Mouse (Mus musculus) intestine, embryonic 15.5 days (tissue): Measurements from ENCODE around the gene Ecm2. TPM values are rescaled to one million over a fixed set of nuclear protein-coding genes. Genes with fewer than 3 reads are reported as not detected.

Experiments
- ATAC-seq: fragments of 200-750 bp; cut with Nextera tagmentation; 2 replicates; pipeline ENCODE4 v1.8.0; 2017; ENCODE audit warnings: moderate TSS enrichment, moderate library complexity
- H3K27ac ChIP-seq: fragments of 300-500 bp; sonication (generic); 2 replicates; pipeline ENCODE4 v1.5.1; 2015; ENCODE audit warnings: mild to moderate bottlenecking, inconsistent platforms
- H3K27me3 ChIP-seq: fragments of 300-500 bp; sonication (generic); replicated peaks from 2 replicates; pipeline ENCODE4 v1.6.1; 2015; ENCODE audit warnings: inconsistent platforms
- H3K36me3 ChIP-seq: fragments of 300-500 bp; sonication (generic); 2 replicates; pipeline ENCODE4 v1.6.1; 2015; ENCODE audit warnings: inconsistent platforms
- H3K4me1 ChIP-seq: fragments of 300-500 bp; sonication (generic); replicated peaks from 2 replicates; pipeline ENCODE4 v1.6.1; 2015; ENCODE audit warnings: inconsistent platforms
- H3K4me2 ChIP-seq: fragments of 300-500 bp; sonication (generic); replicated peaks from 2 replicates; pipeline ENCODE4 v1.6.1; 2015; ENCODE audit warnings: mild to moderate bottlenecking, inconsistent platforms
- H3K4me3 ChIP-seq: fragments of 300-500 bp; sonication (generic); replicated peaks from 2 replicates; pipeline ENCODE4 v1.5.1; 2015; ENCODE audit warnings: inconsistent platforms
- H3K9ac ChIP-seq: fragments of 300-500 bp; sonication (generic); 2 replicates; pipeline ENCODE4 v1.6.1; 2015; ENCODE audit warnings: inconsistent platforms
- H3K9me3 ChIP-seq: fragments of 300-500 bp; sonication (generic); 2 replicates; pipeline ENCODE4 v1.6.1; 2016; ENCODE audit warnings: inconsistent platforms
- WGBS: fragments of 180-500 bp; shearing (Covaris S2); methylation state at CpG from one replicate; pipeline ENCODE4 v1.1.7; 2015; 5-methylcytosine and 5-hydroxymethylcytosine counted together
- polyA plus RNA-seq: library from polyadenylated mRNA; unstranded; fragments of >200 nt; fragmentation: Nextera tagmentation; extraction: Ambion mirVana; gene quantifications from 2 replicates; pipeline ENCODE4 v1.2.1, GENCODE M21; 2015

The Ecm2 gene
- 0.84 and 0.92 TPM in 2 replicates for polyA plus RNA-seq

- Histone ChIP-seq H3K4me3 (no peak within 1 kb of the TSS), H3K4me1 (no peaks in the 10 kb centered on the region), H3K27me3 (no peaks in the 10 kb centered on the region), H3K27ac (no peak within 1 kb of the TSS), H3K36me3 (no peaks in the 10 kb centered on the region), H3K4me2 (no peak within 1 kb of the TSS), H3K9ac (no peak within 1 kb of the TSS), H3K9me3 (no peaks in the 10 kb centered on the region)
- ATAC-seq, result no peak
- WGBS, result 54% methylated on average over 4 of the region's 4 CpGs
Measured at GRCm38 (mm10) chr13:49504510-49504909, at the start of gene Ecm2. TSS of gene Ecm2 (plus strand) at chr13:49504810.

GRCm38 (mm10) chr13:49460276-49460675 lies 44.3 kb upstream of the Ecm2 start:
- Histone ChIP-seq H3K27ac (no peak overlapping the region), H3K4me2 (no peak overlapping the region), H3K4me1 (no peaks in the 10 kb centered on the region), H3K27me3 (no peaks in the 10 kb centered on the region), H3K4me3 (no peak overlapping the region), H3K9ac (no peak overlapping the region), H3K36me3 (peaks cover 17% of the 10 kb centered on the region; the same call in 1 of the 2 replicates), H3K9me3 (no peaks in the 10 kb centered on the region)
- WGBS, result 85% methylated on average over 4 of the region's 4 CpGs
- no peak for ATAC-seq

- no peak overlapping the region for H3K4me2 ChIP-seq
- no peak overlapping the region for H3K4me3 ChIP-seq
- no peaks in the 10 kb centered on the region for H3K9me3 ChIP-seq
- H3K27ac ChIP-seq, result no peak overlapping the region
- no peaks in the 10 kb centered on the region for H3K27me3 ChIP-seq
- no peaks in the 10 kb centered on the region for H3K4me1 ChIP-seq
- peaks cover 17% of the 10 kb centered on the region; the same call in 1 of the 2 replicates for H3K36me3 ChIP-seq
- no peak for ATAC-seq
- H3K9ac ChIP-seq, result no peak overlapping the region
- WGBS, result 66% methylated on average over 5 of the region's 5 CpGs
Measured at GRCm38 (mm10) chr13:49460692-49461414, 43.8 kb upstream of the Ecm2 start.

- ATAC-seq, result no peak
- Histone ChIP-seq H3K4me3 (no peak overlapping the region), H3K9me3 (no peaks in the 10 kb centered on the region), H3K4me2 (no peak overlapping the region), H3K27me3 (no peaks in the 10 kb centered on the region), H3K9ac (no peak overlapping the region), H3K4me1 (no peaks in the 10 kb centered on the region), H3K36me3 (peaks cover 17% of the 10 kb centered on the region; the same call in 1 of the 2 replicates), H3K27ac (no peak overlapping the region)
- 83% methylated on average over 15 of the region's 15 CpGs for WGBS
Measured at GRCm38 (mm10) chr13:49461458-49462132, 43.0 kb upstream of the Ecm2 start.

GRCm38 (mm10) chr13:49462921-49463320 lies 41.7 kb upstream of the Ecm2 start:
- Histone ChIP-seq H3K4me1 (no peaks in the 10 kb centered on the region), H3K27ac (no peak overlapping the region), H3K9me3 (no peaks in the 10 kb centered on the region), H3K4me2 (no peak overlapping the region), H3K9ac (no peak overlapping the region), H3K4me3 (no peak overlapping the region), H3K27me3 (no peaks in the 10 kb centered on the region), H3K36me3 (peaks cover 17% of the 10 kb centered on the region; the same call in 1 of the 2 replicates)
- 91% methylated on average over 2 of the region's 2 CpGs for WGBS
- no peak for ATAC-seq

GRCm38 (mm10) chr13:49465875-49466274 lies 38.7 kb upstream of the Ecm2 start:
- no peak overlapping the region for H3K27ac ChIP-seq
- no peaks in the 10 kb centered on the region for H3K9me3 ChIP-seq
- H3K27me3 ChIP-seq, result no peaks in the 10 kb centered on the region
- no peak overlapping the region for H3K9ac ChIP-seq
- ATAC-seq, result no peak
- H3K4me1 ChIP-seq, result no peaks in the 10 kb centered on the region
- peaks cover 17% of the 10 kb centered on the region; the same call in 1 of the 2 replicates for H3K36me3 ChIP-seq
- no peak overlapping the region for H3K4me3 ChIP-seq
- WGBS, result 96% methylated on average over 4 of the region's 4 CpGs
- H3K4me2 ChIP-seq, result no peak overlapping the region

- Histone ChIP-seq H3K27ac (no peak overlapping the region), H3K36me3 (peaks cover 17% of the 10 kb centered on the region; the same call in 1 of the 2 replicates), H3K9ac (no peak overlapping the region), H3K4me3 (no peak overlapping the region), H3K4me2 (no peak overlapping the region), H3K27me3 (no peaks in the 10 kb centered on the region), H3K9me3 (no peaks in the 10 kb centered on the region), H3K4me1 (no peaks in the 10 kb centered on the region)
- no peak for ATAC-seq
- WGBS, result 79% methylated on average over 11 of the region's 11 CpGs
Measured at GRCm38 (mm10) chr13:49466393-49467075, 38.1 kb upstream of the Ecm2 start.

GRCm38 (mm10) chr13:49467585-49467984 lies 37.0 kb upstream of the Ecm2 start:
- Histone ChIP-seq H3K27ac (no peak overlapping the region), H3K4me2 (no peak overlapping the region), H3K4me1 (no peaks in the 10 kb centered on the region), H3K9ac (no peak overlapping the region), H3K36me3 (peaks cover 14% of the 10 kb centered on the region; the same call in 1 of the 2 replicates), H3K9me3 (no peaks in the 10 kb centered on the region), H3K4me3 (no peak overlapping the region), H3K27me3 (no peaks in the 10 kb centered on the region)
- no peak for ATAC-seq
- 77% methylated on average over 2 of the region's 2 CpGs for WGBS

- ATAC-seq, result no peak
Measured at GRCm38 (mm10) chr13:49469002-49469401, 35.6 kb upstream of the Ecm2 start.

GRCm38 (mm10) chr13:49470319-49470718 lies 34.3 kb upstream of the Ecm2 start:
- Histone ChIP-seq H3K9me3 (no peaks in the 10 kb centered on the region), H3K36me3 (no peaks in the 10 kb centered on the region), H3K27ac (no peak overlapping the region), H3K4me3 (no peak overlapping the region), H3K27me3 (no peaks in the 10 kb centered on the region), H3K4me2 (no peak overlapping the region), H3K9ac (no peak overlapping the region), H3K4me1 (no peaks in the 10 kb centered on the region)
- WGBS, result 88% methylated on average over 4 of the region's 4 CpGs
- ATAC-seq, result no peak

More at GRCm38 (mm10) chr13:49469002-49469401, 35.6 kb upstream of the Ecm2 start:
- Histone ChIP-seq H3K9ac (no peak overlapping the region), H3K36me3 (0 out of 2 replicates have a peak, but pooled peaks cover 9% of the 10 kb centered on the region), H3K4me3 (no peak overlapping the region), H3K4me1 (no peaks in the 10 kb centered on the region), H3K27ac (no peak overlapping the region), H3K9me3 (no peaks in the 10 kb centered on the region), H3K4me2 (no peak overlapping the region), H3K27me3 (no peaks in the 10 kb centered on the region)
- WGBS, result 91% methylated on average over 5 of the region's 5 CpGs

GRCm38 (mm10) chr13:49470806-49471205 lies 33.8 kb upstream of the Ecm2 start:
- Histone ChIP-seq H3K9me3 (no peaks in the 10 kb centered on the region), H3K27me3 (no peaks in the 10 kb centered on the region), H3K4me2 (no peak overlapping the region), H3K9ac (no peak overlapping the region), H3K4me1 (no peaks in the 10 kb centered on the region), H3K4me3 (no peak overlapping the region), H3K27ac (no peak overlapping the region), H3K36me3 (no peaks in the 10 kb centered on the region)
- no peak for ATAC-seq
- WGBS, result 66% methylated on average over 4 of the region's 4 CpGs

- 52% methylated on average over 4 of the region's 4 CpGs for WGBS
- H3K27ac ChIP-seq, result no peak overlapping the region
- no peak overlapping the region for H3K4me3 ChIP-seq
- no peak overlapping the region for H3K4me2 ChIP-seq
- H3K9ac ChIP-seq, result no peak overlapping the region
- no peaks in the 10 kb centered on the region for H3K36me3 ChIP-seq
- H3K9me3 ChIP-seq, result no peaks in the 10 kb centered on the region
- H3K4me1 ChIP-seq, result no peaks in the 10 kb centered on the region
- no peaks in the 10 kb centered on the region for H3K27me3 ChIP-seq
- no peak for ATAC-seq
Measured at GRCm38 (mm10) chr13:49471981-49472675, 32.5 kb upstream of the Ecm2 start.
